Mouse (Mus musculus) myocyte (in vitro differentiated cells): ENCODE data around the gene Wbp1l. TPM values are rescaled to one million over a fixed set of nuclear protein-coding genes. Genes with fewer than 3 reads are reported as not detected.

ENCODE experiments used
- H3K27me3 ChIP-seq: one replicate; pipeline ENCODE4 v1.6.1; 2011; ENCODE audit not compliant: control insufficient read depth, insufficient read depth, insufficient read length
- H3K36me3 ChIP-seq: one replicate; pipeline ENCODE4 v1.6.1; 2011; ENCODE audit not compliant: control insufficient read depth, insufficient read depth
- H3K4me2 ChIP-seq: one replicate; pipeline ENCODE4 v1.6.1; 2011; ENCODE audit warnings: low read depth, control low read depth
- H3K4me3 ChIP-seq: one replicate; pipeline ENCODE4 v1.5.1; 2011; ENCODE audit warnings: mild to moderate bottlenecking, control low read depth, moderate library complexity
- H3K79me2 ChIP-seq: one replicate; pipeline ENCODE4 v1.6.1; 2011; ENCODE audit not compliant: control insufficient read depth, insufficient read depth
- H3ac ChIP-seq: one replicate; pipeline ENCODE4 v1.6.1; 2011; ENCODE audit not compliant: control insufficient read depth, insufficient read length
- CEBPB ChIP-seq: IDR thresholded peaks from 2 replicates; pipeline ENCODE4 v1.6.1; 2011; ENCODE audit warnings: mild to moderate bottlenecking, moderate library complexity; ENCODE audit not compliant: poor library complexity, insufficient read depth, severe bottlenecking
- E2F4 ChIP-seq: IDR thresholded peaks from one replicate; pipeline ENCODE4 v1.6.1; 2011; ENCODE audit warnings: mild to moderate bottlenecking, control low read depth, moderate library complexity; ENCODE audit not compliant: insufficient read depth
- MAX ChIP-seq: IDR thresholded peaks from one replicate; pipeline ENCODE4 v1.6.1; 2011; ENCODE audit warnings: low read depth, mild to moderate bottlenecking, control low read depth
- MYOD1 ChIP-seq, 3 experiments: IDR thresholded peaks; one replicate each; pipeline ENCODE4 v1.6.1; 2011; ENCODE audit warnings: control low read depth in 2 of 3, low read depth in 2 of 3, mild to moderate bottlenecking in 2 of 3, moderate library complexity in 1 of 3; ENCODE audit not compliant: insufficient read length in 2 of 3, control insufficient read depth in 1 of 3
- MYOG ChIP-seq, 3 experiments: IDR thresholded peaks; one replicate each; pipeline ENCODE4 v1.6.1; 2011; ENCODE audit warnings: control low read depth in 2 of 3, low read depth in 2 of 3, mild to moderate bottlenecking in 2 of 3; ENCODE audit not compliant: insufficient read length in 2 of 3, control insufficient read depth in 1 of 3, insufficient read depth in 1 of 3
- POLR2A ChIP-seq: IDR thresholded peaks from one replicate; pipeline ENCODE4 v1.6.1; 2011; ENCODE audit warnings: low read depth, mild to moderate bottlenecking, control low read depth, moderate library complexity; ENCODE audit not compliant: insufficient read length
- POLR2AphosphoS2 ChIP-seq: IDR thresholded peaks from one replicate; pipeline ENCODE4 v1.6.1; 2011; ENCODE audit warnings: low read depth, control low read depth; ENCODE audit not compliant: insufficient read length
- REST ChIP-seq: IDR thresholded peaks from one replicate; pipeline ENCODE4 v1.6.1; 2011; ENCODE audit warnings: mild to moderate bottlenecking, control low read depth, moderate library complexity; ENCODE audit not compliant: insufficient read depth, insufficient read length
- SRF ChIP-seq: IDR thresholded peaks from one replicate; pipeline ENCODE4 v1.6.1; 2011; ENCODE audit warnings: low read depth; ENCODE audit not compliant: control insufficient read depth, insufficient read length
- TCF12 ChIP-seq: IDR thresholded peaks from one replicate; pipeline ENCODE4 v1.6.1; 2011; ENCODE audit warnings: mild to moderate bottlenecking, control low read depth; ENCODE audit not compliant: poor library complexity, insufficient read depth, severe bottlenecking
- TCF3 ChIP-seq: IDR thresholded peaks from one replicate; pipeline ENCODE4 v1.6.1; 2011; ENCODE audit warnings: low read depth, control low read depth; ENCODE audit not compliant: insufficient read length
- USF1 ChIP-seq: IDR thresholded peaks from one replicate; pipeline ENCODE4 v1.6.1; 2011; ENCODE audit warnings: low read depth, mild to moderate bottlenecking, control low read depth, moderate library complexity
- polyA plus RNA-seq: library from polyadenylated mRNA; unstranded; fragments of >200 nt; fragmentation: generic; extraction: Trizol; gene quantifications from one replicate; pipeline ENCODE4 v1.2.1, GENCODE M21; 2012; ENCODE audit warnings: missing spikeins

The Wbp1l gene
- polyA plus RNA-seq, 1 experiment = 39.8 TPM

GRCm38 (mm10) chr19:46607424-46607823 is 8.5 kb downstream of the Wbp1l start:
- H3K27me3 ChIP-seq = no peaks in the 10 kb centered on the region
- H3K79me2 ChIP-seq = peaks cover 31% of the 10 kb centered on the region
- no peak overlapping the region for H3ac ChIP-seq
- TF ChIP-seq CEBPB (no peak), REST (no peak), MYOG (IDR thresholded peaks at IDR 0.05; ENCODE audit: control insufficient read depth in 1 of 3, insufficient read depth in 1 of 3, insufficient read length in 2 of 3, low read depth in 2 of 3) (no peak), TCF3 (no peak), MYOD1 (IDR thresholded peaks at IDR 0.05; ENCODE audit: control insufficient read depth in 1 of 3, insufficient read length in 2 of 3, low read depth in 2 of 3) (no peak), USF1 (no peak), E2F4 (no peak), TCF12 (no peak), POLR2AphosphoS2 (no peak), MAX (no peak)
- no peak overlapping the region for H3K4me3 ChIP-seq
- peak overlapping the region; percentile 27 for H3K4me2 ChIP-seq
- H3K36me3 ChIP-seq = peaks cover 3% of the 10 kb centered on the region

- Histone ChIP-seq H3K4me3 (no peak overlapping the region), H3K79me2 (peaks cover 27% of the 10 kb centered on the region), H3K4me2 (no peak overlapping the region), H3K27me3 (no peaks in the 10 kb centered on the region), H3ac (no peak overlapping the region), H3K36me3 (peaks cover 3% of the 10 kb centered on the region)
- TF ChIP-seq MYOD1 (IDR thresholded peaks at IDR 0.05; ENCODE audit: control insufficient read depth in 1 of 3, insufficient read length in 2 of 3, low read depth in 2 of 3) (no peak), POLR2AphosphoS2 (no peak), TCF3 (no peak), POLR2A (no peak), REST (no peak), E2F4 (no peak), MYOG (IDR thresholded peaks at IDR 0.05; ENCODE audit: control insufficient read depth in 1 of 3, insufficient read depth in 1 of 3, insufficient read length in 2 of 3, low read depth in 2 of 3) (no peak), CEBPB (no peak), SRF (no peak), MAX (no peak), USF1 (no peak), TCF12 (no peak)
Observed at GRCm38 (mm10) chr19:46608158-46608557, 9.3 kb downstream of the Wbp1l start.

- Histone ChIP-seq H3K79me2 (peaks cover 20% of the 10 kb centered on the region), H3K27me3 (no peaks in the 10 kb centered on the region), H3K4me2 (no peak overlapping the region), H3ac (no peak overlapping the region), H3K4me3 (no peak overlapping the region), H3K36me3 (no peaks in the 10 kb centered on the region)
- TF ChIP-seq MAX (no peak), USF1 (no peak), MYOG (IDR thresholded peaks at IDR 0.05; ENCODE audit: control insufficient read depth in 1 of 3, insufficient read depth in 1 of 3, insufficient read length in 2 of 3, low read depth in 2 of 3) (no peak), TCF12 (no peak), REST (no peak), POLR2AphosphoS2 (no peak), CEBPB (no peak), MYOD1 (IDR thresholded peaks at IDR 0.05; ENCODE audit: control insufficient read depth in 1 of 3, insufficient read length in 2 of 3, low read depth in 2 of 3) (no peak), E2F4 (no peak), POLR2A (no peak), TCF3 (no peak), SRF (no peak)
Observed at GRCm38 (mm10) chr19:46616378-46616777, 17.5 kb downstream of the Wbp1l start.

GRCm38 (mm10) chr19:46617361-46617760 is 18.5 kb downstream of the Wbp1l start:
- H3K36me3 ChIP-seq = no peaks in the 10 kb centered on the region
- H3K4me3 ChIP-seq = no peak overlapping the region
- H3K27me3 ChIP-seq = no peaks in the 10 kb centered on the region
- H3ac ChIP-seq = no peak overlapping the region
- no peak overlapping the region for H3K4me2 ChIP-seq
- TF ChIP-seq CEBPB (no peak), POLR2AphosphoS2 (no peak)
- H3K79me2 ChIP-seq = peaks cover 24% of the 10 kb centered on the region

GRCm38 (mm10) chr19:46618322-46618721 is 19.4 kb downstream of the Wbp1l start:
- Histone ChIP-seq H3K4me3 (no peak overlapping the region), H3K36me3 (no peaks in the 10 kb centered on the region), H3K27me3 (no peaks in the 10 kb centered on the region), H3ac (no peak overlapping the region), H3K79me2 (peaks cover 20% of the 10 kb centered on the region), H3K4me2 (no peak overlapping the region)
- TF ChIP-seq MYOD1 (IDR thresholded peaks at IDR 0.05; ENCODE audit: control insufficient read depth in 1 of 3, insufficient read length in 2 of 3, low read depth in 2 of 3) = no peak
- no peak for TF ChIP-seq MAX
- TF ChIP-seq POLR2AphosphoS2 = no peak
- TF ChIP-seq REST = no peak
- TF ChIP-seq MYOG (IDR thresholded peaks at IDR 0.05; ENCODE audit: control insufficient read depth in 1 of 3, insufficient read depth in 1 of 3, insufficient read length in 2 of 3, low read depth in 2 of 3) = no peak
- no peak for TF ChIP-seq POLR2A
- TF ChIP-seq TCF12 = no peak
- no peak for TF ChIP-seq TCF3
- no peak for TF ChIP-seq E2F4
- no peak for TF ChIP-seq USF1
- TF ChIP-seq SRF = no peak
- no peak for TF ChIP-seq CEBPB
